Mouse (Mus musculus): ENCODE measurements at regions not wholly inside any gene's neighbourhood (a gene's known extent, or its start where the extent isn't known, plus 50 kb on each side); places are given as distances from the start of the nearest gene placed in this dataset.

DNA sequence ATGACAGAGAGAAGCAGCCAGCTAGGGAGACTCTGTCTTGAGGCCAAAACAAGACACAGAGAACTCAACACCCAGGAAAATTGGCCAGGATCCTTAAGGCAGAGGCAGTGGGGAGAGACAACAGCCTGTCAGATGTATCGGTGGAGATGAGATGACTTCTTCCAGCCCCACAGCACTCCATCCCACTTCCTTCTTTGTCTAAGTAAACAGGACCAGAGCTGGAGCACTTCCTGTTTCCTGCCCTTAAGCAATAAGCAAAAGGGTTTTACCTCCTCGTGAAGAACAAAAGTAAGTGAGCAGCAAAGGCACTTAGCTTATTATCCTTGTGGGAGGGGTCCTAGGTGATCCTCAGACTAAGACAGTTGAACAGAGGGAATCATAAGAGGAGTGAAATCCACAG is 212.0 kb upstream of the Nr4a3 start:
- ATAC-seq (ENCODE audit: insufficient number of reproducible peaks, low FRiP score, low TSS enrichment, low read depth), result no peak

GRCm38 (mm10) chr4:47838411-47838810 is 206.5 kb upstream of the Nr4a3 start:
- Histone ChIP-seq H3K9ac (ENCODE audit: low read length) (no peak overlapping the region), H3K9me3 (ENCODE audit: control insufficient read depth, low read length) (no peaks in the 10 kb centered on the region), H3K27me3 (ENCODE audit: control insufficient read depth, insufficient read depth, low read length) (no peaks in the 10 kb centered on the region), H3K4me1 (ENCODE audit: control insufficient read depth, insufficient read depth, low read length) (no peaks in the 10 kb centered on the region), H3K4me3 (ENCODE audit: low read depth, low read length) (no peak overlapping the region), H3K27ac (replicated peaks; ENCODE audit: low read depth, low read length) (no peak overlapping the region), H3K4me2 (ENCODE audit: low read depth, severe bottlenecking) (no peak overlapping the region), H3K36me3 (ENCODE audit: control insufficient read depth, insufficient read depth, low read length) (no peaks in the 10 kb centered on the region)
- ATAC-seq (ENCODE audit: insufficient number of reproducible peaks, low FRiP score, low TSS enrichment, low read depth), result no peak
- DNase-seq (ENCODE audit: low spot score), result no peak
- 85% methylated on average over 2 of the region's 2 CpGs for WGBS

More for the DNA sequence above, 212.0 kb upstream of the Nr4a3 start:
- Histone ChIP-seq H3K9me3 (ENCODE audit: control insufficient read depth, low read length) (no peaks in the 10 kb centered on the region), H3K9ac (ENCODE audit: low read length) (no peak overlapping the region), H3K4me2 (ENCODE audit: low read depth, severe bottlenecking) (no peak overlapping the region), H3K4me3 (ENCODE audit: low read depth, low read length) (no peak overlapping the region), H3K27ac (replicated peaks; ENCODE audit: low read depth, low read length) (no peak overlapping the region), H3K4me1 (ENCODE audit: control insufficient read depth, insufficient read depth, low read length) (no peaks in the 10 kb centered on the region), H3K27me3 (ENCODE audit: control insufficient read depth, insufficient read depth, low read length) (no peaks in the 10 kb centered on the region), H3K36me3 (ENCODE audit: control insufficient read depth, insufficient read depth, low read length) (no peaks in the 10 kb centered on the region)
- DNase-seq (ENCODE audit: low spot score), result no peak
- WGBS, result 66% methylated on average over 2 of the region's 2 CpGs

GRCm38 (mm10) chr4:47842128-47842656 is 202.8 kb upstream of the Nr4a3 start:
- 57% methylated on average over 3 of the region's 3 CpGs for WGBS
- no peaks in the 10 kb centered on the region for H3K36me3 ChIP-seq (ENCODE audit: control insufficient read depth, insufficient read depth, low read length)
- H3K9ac ChIP-seq (ENCODE audit: low read length), result no peak overlapping the region
- ATAC-seq (ENCODE audit: insufficient number of reproducible peaks, low FRiP score, low TSS enrichment, low read depth), result no peak
- no peak overlapping the region for H3K4me2 ChIP-seq (ENCODE audit: low read depth, severe bottlenecking)
- no peaks in the 10 kb centered on the region for H3K27me3 ChIP-seq (ENCODE audit: control insufficient read depth, insufficient read depth, low read length)
- H3K9me3 ChIP-seq (ENCODE audit: control insufficient read depth, low read length), result no peaks in the 10 kb centered on the region
- H3K27ac ChIP-seq (replicated peaks; ENCODE audit: low read depth, low read length), result no peak overlapping the region
- H3K4me1 ChIP-seq (ENCODE audit: control insufficient read depth, insufficient read depth, low read length), result 0 out of 2 replicates have a peak, but pooled peaks cover 3% of the 10 kb centered on the region
- DNase-seq (ENCODE audit: low spot score), result no peak
- no peak overlapping the region for H3K4me3 ChIP-seq (ENCODE audit: low read depth, low read length)

GRCm38 (mm10) chr4:47845239-47845638 is 199.7 kb upstream of the Nr4a3 start:
- no peaks in the 10 kb centered on the region for H3K27me3 ChIP-seq (ENCODE audit: control insufficient read depth, insufficient read depth, low read length)
- 33% methylated on average over 4 of the region's 4 CpGs for WGBS
- DNase-seq (ENCODE audit: low spot score) (peak; percentile 35), ATAC-seq (ENCODE audit: insufficient number of reproducible peaks, low FRiP score, low TSS enrichment, low read depth) (peak; percentile 54; the same call in 1 of the 2 replicates)
- H3K9me3 ChIP-seq (ENCODE audit: control insufficient read depth, low read length), result no peaks in the 10 kb centered on the region
- H3K4me2 ChIP-seq (ENCODE audit: low read depth, severe bottlenecking), result no peak overlapping the region
- H3K4me1 ChIP-seq (ENCODE audit: control insufficient read depth, insufficient read depth, low read length), result 0 out of 2 replicates have a peak, but pooled peaks cover 3% of the 10 kb centered on the region
- no peaks in the 10 kb centered on the region for H3K36me3 ChIP-seq (ENCODE audit: control insufficient read depth, insufficient read depth, low read length)
- H3K27ac ChIP-seq (replicated peaks; ENCODE audit: low read depth, low read length), result no peak overlapping the region
- no peak overlapping the region for H3K9ac ChIP-seq (ENCODE audit: low read length)
- H3K4me3 ChIP-seq (ENCODE audit: low read depth, low read length), result no peak overlapping the region

GRCm38 (mm10) chr4:47846389-47847318 is 198.3 kb upstream of the Nr4a3 start:
- DNase-seq (ENCODE audit: low spot score), result peak; percentile 37
- Histone ChIP-seq H3K4me2 (ENCODE audit: low read depth, severe bottlenecking) (no peak overlapping the region), H3K27me3 (ENCODE audit: control insufficient read depth, insufficient read depth, low read length) (no peaks in the 10 kb centered on the region), H3K4me1 (ENCODE audit: control insufficient read depth, insufficient read depth, low read length) (0 out of 2 replicates have a peak, but pooled peaks cover 3% of the 10 kb centered on the region), H3K27ac (replicated peaks; ENCODE audit: low read depth, low read length) (no peak overlapping the region), H3K9me3 (ENCODE audit: control insufficient read depth, low read length) (no peaks in the 10 kb centered on the region), H3K9ac (ENCODE audit: low read length) (no peak overlapping the region), H3K36me3 (ENCODE audit: control insufficient read depth, insufficient read depth, low read length) (no peaks in the 10 kb centered on the region), H3K4me3 (ENCODE audit: low read depth, low read length) (no peak overlapping the region)
- no peak for ATAC-seq (ENCODE audit: insufficient number of reproducible peaks, low FRiP score, low TSS enrichment, low read depth)
- 22% methylated on average over 12 of the region's 12 CpGs for WGBS

DNA sequence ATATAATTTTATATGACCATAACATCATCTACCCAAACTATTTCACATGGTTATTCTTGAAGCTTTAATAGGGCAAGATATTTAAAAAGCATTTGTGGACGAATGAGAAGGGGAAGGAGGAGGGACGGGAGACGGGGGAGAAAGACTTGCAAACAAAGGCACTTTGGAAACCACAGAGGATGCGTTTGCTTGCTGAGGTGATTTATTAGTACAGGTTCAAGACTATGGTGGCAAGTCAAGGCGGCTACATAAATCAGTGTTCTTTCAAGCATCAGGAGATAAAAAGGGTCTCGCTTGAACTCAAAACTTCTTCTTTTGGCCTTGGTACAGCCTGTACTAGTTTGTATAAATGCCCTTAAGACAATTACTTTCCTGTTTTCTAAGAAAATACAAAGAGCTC is 183.8 kb upstream of the Nr4a3 start:
- H3K9ac ChIP-seq (ENCODE audit: low read length), result no peak overlapping the region
- no peaks in the 10 kb centered on the region for H3K27me3 ChIP-seq (ENCODE audit: control insufficient read depth, insufficient read depth, low read length)
- no peaks in the 10 kb centered on the region for H3K36me3 ChIP-seq (ENCODE audit: control insufficient read depth, insufficient read depth, low read length)
- no peak overlapping the region for H3K4me3 ChIP-seq (ENCODE audit: low read depth, low read length)
- H3K4me2 ChIP-seq (ENCODE audit: low read depth, severe bottlenecking), result no peak overlapping the region
- ATAC-seq (ENCODE audit: insufficient number of reproducible peaks, low FRiP score, low TSS enrichment, low read depth) (no peak), DNase-seq (ENCODE audit: low spot score) (peak; percentile 17)
- 55% methylated on average over 6 of the region's 6 CpGs for WGBS
- no peak overlapping the region for H3K27ac ChIP-seq (replicated peaks; ENCODE audit: low read depth, low read length)
- no peaks in the 10 kb centered on the region for H3K4me1 ChIP-seq (ENCODE audit: control insufficient read depth, insufficient read depth, low read length)
- no peaks in the 10 kb centered on the region for H3K9me3 ChIP-seq (ENCODE audit: control insufficient read depth, low read length)

- Histone ChIP-seq H3K9me3 (ENCODE audit: control insufficient read depth, low read length) (no peaks in the 10 kb centered on the region), H3K4me3 (ENCODE audit: low read depth, low read length) (no peak overlapping the region), H3K36me3 (ENCODE audit: control insufficient read depth, insufficient read depth, low read length) (no peaks in the 10 kb centered on the region), H3K9ac (ENCODE audit: low read length) (no peak overlapping the region), H3K4me1 (ENCODE audit: control insufficient read depth, insufficient read depth, low read length) (no peaks in the 10 kb centered on the region), H3K27ac (replicated peaks; ENCODE audit: low read depth, low read length) (no peak overlapping the region), H3K4me2 (ENCODE audit: low read depth, severe bottlenecking) (no peak overlapping the region), H3K27me3 (ENCODE audit: control insufficient read depth, insufficient read depth, low read length) (no peaks in the 10 kb centered on the region)
- 94% methylated on average over 7 of the region's 7 CpGs for WGBS
- ATAC-seq (ENCODE audit: insufficient number of reproducible peaks, low FRiP score, low TSS enrichment, low read depth) (no peak), DNase-seq (ENCODE audit: low spot score) (peak; percentile 11)
These were observed 174.8 kb upstream of the Nr4a3 start for GRCm38 (mm10) chr4:47870010-47870637.

DNA sequence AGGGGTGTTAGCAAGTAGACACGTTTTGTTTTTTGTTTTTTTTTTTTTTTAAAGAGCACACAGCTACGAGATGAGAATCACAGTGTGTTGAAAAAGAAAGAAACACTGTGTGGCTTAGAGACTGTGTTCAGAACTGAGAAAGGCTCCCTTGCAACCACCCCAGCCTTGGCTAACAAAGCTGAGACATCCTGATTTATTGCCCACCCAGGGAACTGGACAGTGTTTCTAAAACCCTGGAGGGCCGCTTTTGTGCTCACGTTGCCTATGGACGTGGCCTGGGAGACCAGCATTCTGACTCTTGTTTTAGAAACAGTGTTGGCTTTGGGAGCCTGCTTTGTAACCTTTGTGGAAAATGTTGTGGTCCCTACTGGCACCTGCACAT is 174.3 kb upstream of the Nr4a3 start:
- 58% methylated on average over 5 of the region's 5 CpGs for WGBS
- H3K27me3 ChIP-seq (ENCODE audit: control insufficient read depth, insufficient read depth, low read length), result no peaks in the 10 kb centered on the region
- H3K27ac ChIP-seq (replicated peaks; ENCODE audit: low read depth, low read length), result no peak overlapping the region
- H3K9me3 ChIP-seq (ENCODE audit: control insufficient read depth, low read length), result no peaks in the 10 kb centered on the region
- H3K4me1 ChIP-seq (ENCODE audit: control insufficient read depth, insufficient read depth, low read length), result no peaks in the 10 kb centered on the region
- H3K36me3 ChIP-seq (ENCODE audit: control insufficient read depth, insufficient read depth, low read length), result no peaks in the 10 kb centered on the region
- no peak overlapping the region for H3K9ac ChIP-seq (ENCODE audit: low read length)
- ATAC-seq (ENCODE audit: insufficient number of reproducible peaks, low FRiP score, low TSS enrichment, low read depth) (no peak), DNase-seq (ENCODE audit: low spot score) (no peak)
- H3K4me3 ChIP-seq (ENCODE audit: low read depth, low read length), result no peak overlapping the region
- no peak overlapping the region for H3K4me2 ChIP-seq (ENCODE audit: low read depth, severe bottlenecking)
